Mouse (Mus musculus) hindbrain, embryonic 10.5 days (tissue): ENCODE measurements around the gene Nps. TPM values are rescaled to one million over a fixed set of nuclear protein-coding genes. Genes with fewer than 3 reads are reported as not detected.

Source experiments
- DNase-seq: peaks from one replicate; pipeline ENCODE4 v3.0.0-alpha.2; 2017; ENCODE audit warnings: low spot score
- H3K27ac ChIP-seq: fragments of 300-500 bp; sonication (generic); 2 replicates; pipeline ENCODE4 v1.5.1; 2016; ENCODE audit warnings: mild to moderate bottlenecking, moderate library complexity
- H3K27me3 ChIP-seq: fragments of 300-500 bp; sonication (generic); 2 replicates; pipeline ENCODE4 v1.6.1; 2016; ENCODE audit warnings: mild to moderate bottlenecking; ENCODE audit not compliant: poor library complexity, insufficient read depth, severe bottlenecking
- H3K36me3 ChIP-seq: fragments of 300-500 bp; sonication (generic); 2 replicates; pipeline ENCODE4 v1.6.1; 2016; ENCODE audit warnings: mild to moderate bottlenecking, moderate library complexity
- H3K4me1 ChIP-seq: fragments of 300-500 bp; sonication (generic); replicated peaks from 2 replicates; pipeline ENCODE4 v1.6.1; 2016; ENCODE audit warnings: mild to moderate bottlenecking
- H3K4me3 ChIP-seq: fragments of 300-500 bp; sonication (generic); 2 replicates; pipeline ENCODE4 v1.5.1; 2016; ENCODE audit warnings: mild to moderate bottlenecking, moderate library complexity
- H3K9me3 ChIP-seq: fragments of 300-500 bp; sonication (generic); 2 replicates; pipeline ENCODE4 v1.6.1; 2016; ENCODE audit warnings: mild to moderate bottlenecking, moderate library complexity
- WGBS: fragments of 180-500 bp; shearing (Covaris S2); methylation state at CpG from one replicate; pipeline ENCODE4 v1.1.7; 2016; 5-methylcytosine and 5-hydroxymethylcytosine counted together
- polyA plus RNA-seq: library from polyadenylated mRNA; unstranded; fragments of >200 nt; fragmentation: Nextera tagmentation; extraction: Ambion mirVana; gene quantifications from 2 replicates; pipeline ENCODE4 v1.2.1, GENCODE M21; 2016

Nps gene
- polyA plus RNA-seq, 1 experiment from 2014 or later = not detected

DNA sequence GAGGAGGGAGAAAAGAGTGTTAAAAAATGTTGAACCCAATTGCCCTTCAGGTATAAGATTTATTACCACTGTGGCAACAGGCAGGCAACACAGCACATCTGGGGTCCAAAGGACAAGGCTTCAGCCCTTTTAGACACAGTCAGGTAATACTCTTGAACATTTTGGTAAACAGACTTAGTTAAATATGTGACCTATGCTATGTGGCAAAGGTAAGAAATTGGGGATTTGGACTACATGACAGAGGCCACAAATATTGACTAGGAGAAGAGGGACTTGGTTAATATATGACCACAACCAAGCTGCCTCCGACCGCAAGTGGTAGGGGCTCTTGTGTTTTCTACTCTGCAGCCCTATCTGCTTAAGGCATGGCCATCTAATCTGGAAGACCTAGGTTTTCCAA lies 5.3 kb upstream of the Nps start:
- WGBS = 95% methylated on average over 2 of the region's 2 CpGs
- no peaks in the 10 kb centered on the region for H3K27me3 ChIP-seq
- no peaks in the 10 kb centered on the region for H3K36me3 ChIP-seq
- DNase-seq = no peak
- H3K27ac ChIP-seq = no peak overlapping the region
- no peaks in the 10 kb centered on the region for H3K4me1 ChIP-seq
- H3K4me3 ChIP-seq = no peak overlapping the region
- peaks cover 5% of the 10 kb centered on the region; the same call in 1 of the 2 replicates for H3K9me3 ChIP-seq

DNA sequence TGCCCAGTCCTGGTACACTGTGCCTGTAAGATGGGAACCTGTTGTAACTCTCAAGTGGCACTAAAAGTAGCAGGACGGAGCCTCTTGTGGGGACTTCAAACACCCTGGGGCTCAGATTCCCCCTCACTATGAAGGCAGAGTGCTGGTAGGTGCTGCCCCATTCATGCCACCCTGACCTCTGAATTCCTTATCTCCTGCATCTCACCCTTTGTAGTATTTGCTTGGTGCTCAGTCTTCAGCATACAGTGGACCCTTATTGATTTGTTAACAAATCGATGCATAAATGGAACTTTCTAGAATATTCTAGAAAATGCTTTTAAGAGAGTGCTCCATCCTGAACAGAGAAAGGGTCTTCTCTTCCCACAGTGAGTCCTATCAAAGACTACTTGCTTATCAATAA lies 4.1 kb upstream of the Nps start:
- no peaks in the 10 kb centered on the region for H3K4me1 ChIP-seq
- no peak for DNase-seq
- WGBS = 88% methylated on average over 2 of the region's 2 CpGs
- peaks cover 5% of the 10 kb centered on the region; the same call in 1 of the 2 replicates for H3K9me3 ChIP-seq
- H3K36me3 ChIP-seq = no peaks in the 10 kb centered on the region
- H3K27me3 ChIP-seq = no peaks in the 10 kb centered on the region
- H3K4me3 ChIP-seq = no peak overlapping the region
- no peak overlapping the region for H3K27ac ChIP-seq

- H3K9me3 ChIP-seq = no peaks in the 10 kb centered on the region
- H3K27me3 ChIP-seq = no peaks in the 10 kb centered on the region
- no peak for DNase-seq
- no peaks in the 10 kb centered on the region for H3K4me1 ChIP-seq
- no peak overlapping the region for H3K4me3 ChIP-seq
- no peak overlapping the region for H3K27ac ChIP-seq
- 86% methylated on average over 5 of the region's 5 CpGs for WGBS
- H3K36me3 ChIP-seq = no peaks in the 10 kb centered on the region
Observed at GRCm38 (mm10) chr7:135271011-135271410, 12.5 kb downstream of the Nps start.

DNA sequence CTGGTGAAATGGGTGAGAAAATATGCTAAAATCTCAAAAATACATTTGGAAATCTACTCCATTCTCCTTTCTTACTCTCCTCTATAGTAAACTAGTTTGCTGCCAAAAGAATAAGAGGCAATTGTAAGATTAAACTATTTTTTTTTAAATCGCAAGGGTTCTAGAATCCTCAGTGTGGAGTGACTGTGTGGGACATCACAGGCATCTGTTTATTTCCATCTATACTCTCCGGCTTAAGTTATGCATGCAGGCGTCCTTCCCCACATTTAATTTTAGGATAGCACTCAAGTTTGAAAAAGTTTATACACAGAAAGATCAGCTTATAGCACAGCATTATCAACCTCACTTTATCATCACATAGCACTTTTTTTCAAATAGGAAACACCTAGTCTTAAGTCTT lies 24.7 kb downstream of the Nps start:
- 90% methylated on average over 3 of the region's 3 CpGs for WGBS
- H3K27me3 ChIP-seq = no peaks in the 10 kb centered on the region
- H3K4me3 ChIP-seq = no peak overlapping the region
- H3K4me1 ChIP-seq = no peaks in the 10 kb centered on the region
- DNase-seq = no peak
- H3K36me3 ChIP-seq = no peaks in the 10 kb centered on the region
- H3K9me3 ChIP-seq = no peaks in the 10 kb centered on the region
- H3K27ac ChIP-seq = no peak overlapping the region

DNA sequence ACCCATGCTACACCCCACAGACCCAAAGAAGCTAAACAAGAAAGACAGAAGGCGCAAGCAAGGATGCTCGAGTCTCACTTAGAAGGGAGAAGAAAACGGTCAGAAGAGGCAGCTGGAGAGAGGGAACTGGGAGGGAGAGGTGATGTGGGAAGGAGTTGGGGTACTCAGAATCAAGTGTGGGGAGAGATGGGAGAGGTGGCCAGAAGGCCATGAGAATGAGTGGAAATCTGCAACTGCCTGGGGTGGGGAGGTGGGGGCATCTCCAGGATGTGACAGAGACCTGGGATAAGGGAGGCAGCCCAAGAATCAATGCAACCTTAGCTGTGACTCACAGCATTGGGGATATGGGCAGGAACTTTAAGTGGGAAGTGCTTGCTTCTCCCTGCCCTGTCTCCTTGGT lies 31.5 kb downstream of the Nps start:
- no peak for DNase-seq
- WGBS = 86% methylated on average over 3 of the region's 3 CpGs
- no peaks in the 10 kb centered on the region for H3K27me3 ChIP-seq
- no peak overlapping the region for H3K4me3 ChIP-seq
- no peaks in the 10 kb centered on the region for H3K36me3 ChIP-seq
- no peak overlapping the region for H3K27ac ChIP-seq
- H3K9me3 ChIP-seq = no peaks in the 10 kb centered on the region
- no peaks in the 10 kb centered on the region for H3K4me1 ChIP-seq

DNA sequence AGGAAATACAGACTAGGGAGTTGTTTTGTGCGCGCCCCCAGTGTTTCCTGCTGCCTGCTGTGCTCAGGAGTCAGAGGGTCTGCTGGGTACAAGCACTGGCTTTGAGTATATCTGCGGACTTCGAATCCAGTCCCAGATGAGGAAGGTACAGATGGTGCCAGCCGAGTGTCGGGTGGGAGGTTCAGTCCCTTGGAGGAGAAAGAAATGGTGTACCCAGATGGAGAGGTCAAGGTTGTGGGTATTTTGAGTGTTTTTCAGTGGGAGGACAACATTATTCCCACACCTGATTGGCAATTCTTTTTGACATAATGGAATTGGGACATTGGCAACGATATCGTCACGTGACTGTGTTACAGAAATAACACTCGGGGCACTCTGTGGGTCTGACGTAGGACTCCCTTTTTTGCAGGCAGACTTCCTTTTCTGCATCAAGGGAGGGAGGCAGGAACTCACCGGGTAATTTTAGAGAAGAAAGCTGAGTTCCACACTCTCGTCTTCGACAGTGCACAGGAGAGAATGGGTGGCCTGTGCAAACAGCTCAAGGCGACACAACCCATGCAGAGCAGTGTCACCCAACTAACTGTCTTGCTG lies 33.2 kb downstream of the Nps start:
- Histone ChIP-seq H3K27ac (no peak overlapping the region), H3K27me3 (no peaks in the 10 kb centered on the region), H3K9me3 (no peaks in the 10 kb centered on the region), H3K4me3 (no peak overlapping the region), H3K36me3 (no peaks in the 10 kb centered on the region), H3K4me1 (no peaks in the 10 kb centered on the region)
- no peak for DNase-seq
- WGBS = 87% methylated on average over 15 of the region's 15 CpGs

GRCm38 (mm10) chr7:135294498-135294897 lies 36.0 kb downstream of the Nps start:
- H3K27me3 ChIP-seq = no peaks in the 10 kb centered on the region
- no peak for DNase-seq
- WGBS = 96% methylated on average over 3 of the region's 3 CpGs
- H3K9me3 ChIP-seq = no peaks in the 10 kb centered on the region
- no peak overlapping the region for H3K4me3 ChIP-seq
- H3K36me3 ChIP-seq = no peaks in the 10 kb centered on the region
- no peaks in the 10 kb centered on the region for H3K4me1 ChIP-seq
- no peak overlapping the region for H3K27ac ChIP-seq

GRCm38 (mm10) chr7:135304496-135304895 lies 46.0 kb downstream of the Nps start:
- no peak overlapping the region for H3K4me3 ChIP-seq
- H3K27ac ChIP-seq = no peak overlapping the region
- no peak for DNase-seq
- WGBS = 92% methylated on average over 2 of the region's 2 CpGs
- no peaks in the 10 kb centered on the region for H3K27me3 ChIP-seq
- no peaks in the 10 kb centered on the region for H3K9me3 ChIP-seq
- H3K36me3 ChIP-seq = no peaks in the 10 kb centered on the region
- no peaks in the 10 kb centered on the region for H3K4me1 ChIP-seq

Other genes with a start within 250 kb of the Nps start
- gene Foxi2, start 151.6 kb downstream of the Nps start, polyA plus RNA-seq = 4.1 and 6.9 TPM in 2 replicates